Mouse (Mus musculus): ENCODE measurements around the gene Rgs14.

Rgs14 gene

DNA sequence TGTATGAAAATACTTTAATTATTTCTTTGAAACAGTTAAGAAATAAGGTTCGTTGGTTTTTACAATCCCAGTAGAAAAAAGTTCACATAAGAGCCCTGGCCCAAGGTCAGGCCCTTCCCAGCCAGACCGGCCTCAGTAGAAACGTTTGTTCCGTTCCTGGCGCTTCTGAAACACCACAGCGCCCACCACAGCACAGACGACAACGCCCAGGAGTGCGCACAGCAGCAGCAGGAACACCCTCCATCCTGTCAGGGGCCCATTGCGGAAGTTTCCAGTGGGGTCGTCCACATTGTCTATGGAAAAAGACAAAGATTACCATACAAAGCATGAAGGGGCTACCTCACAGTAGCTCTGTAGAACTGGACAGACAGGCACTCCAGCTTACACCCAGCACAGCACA lies 22.8 kb upstream of the Rgs14 start:
- DNase-seq = no peak

DNA sequence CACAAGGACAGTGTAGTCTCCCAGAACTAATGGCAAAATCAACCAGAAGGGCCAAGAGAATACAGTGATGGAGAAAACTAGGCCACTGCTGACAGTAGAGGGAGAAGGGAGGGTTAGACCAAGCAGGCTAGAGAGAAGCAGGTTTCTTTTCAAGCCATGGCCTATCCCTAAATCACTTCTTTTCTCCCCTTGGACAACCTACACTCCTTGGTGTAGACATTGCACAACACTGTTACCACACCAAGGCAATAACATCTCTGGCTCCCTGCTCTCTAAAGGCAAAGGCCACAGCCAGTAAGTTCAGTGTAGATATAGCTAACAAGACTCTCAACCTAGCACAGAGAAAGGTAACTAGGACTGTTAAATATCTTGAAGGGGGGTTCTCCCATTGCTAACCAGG lies 8.4 kb upstream of the Rgs14 start:
- DNase-seq = no peak

DNA sequence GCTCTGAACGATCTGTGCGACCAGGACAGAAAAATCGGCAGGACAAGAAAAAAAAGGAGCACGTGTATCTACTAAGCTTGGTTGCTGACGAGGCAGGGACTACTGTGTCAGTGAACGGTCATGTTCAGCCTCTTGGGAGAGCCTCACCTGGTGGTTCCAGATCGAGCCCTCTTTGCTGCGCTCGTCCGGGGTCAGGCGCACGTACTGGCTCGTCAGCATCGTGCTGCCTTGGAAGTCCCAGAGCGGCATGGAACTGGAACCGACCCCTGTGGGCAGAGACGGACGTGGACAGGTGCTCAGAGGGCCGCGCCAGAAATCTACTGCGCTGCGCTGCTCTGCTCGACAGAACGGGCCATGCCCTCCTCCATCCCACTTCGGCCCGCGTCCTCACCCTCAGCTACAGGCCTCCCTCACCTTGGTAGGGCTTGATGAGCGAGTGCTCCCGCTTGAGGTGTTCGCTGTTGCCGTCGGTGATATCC lies 7.5 kb upstream of the Rgs14 start:
- no peak for DNase-seq

- DNase-seq = peak; percentile 94
Observed at GRCm38 (mm10) chr13:55362453-55363060, 7.0 kb upstream of the Rgs14 start, which contains the start of gene Lman2. Gene Lman2, minus strand, starts transcription at chr13:55362783.

DNA sequence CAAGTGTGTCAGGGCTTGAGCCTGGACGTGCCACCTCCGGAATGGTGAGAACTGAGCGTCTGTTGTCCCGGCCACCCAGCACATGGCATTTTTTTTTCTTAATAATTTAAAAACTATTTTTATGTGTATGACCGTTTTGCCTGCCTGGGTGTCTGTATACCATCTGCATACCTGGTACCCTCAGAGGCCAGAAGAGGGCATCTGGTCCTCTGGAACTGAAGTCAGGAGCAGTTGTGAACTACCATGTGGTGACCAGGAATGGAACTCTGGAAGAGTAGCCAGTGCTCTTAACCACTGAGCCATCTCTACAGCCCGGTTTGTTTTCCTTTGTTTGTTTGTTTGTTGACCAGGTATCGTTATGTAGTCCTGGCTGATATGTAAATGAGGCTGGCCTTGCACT lies 1.1 kb upstream of the Rgs14 start:
- no peak for DNase-seq

GRCm38 (mm10) chr13:55370234-55370633 lies 702 bp downstream of the Rgs14 start:
- no peak for DNase-seq

DNA sequence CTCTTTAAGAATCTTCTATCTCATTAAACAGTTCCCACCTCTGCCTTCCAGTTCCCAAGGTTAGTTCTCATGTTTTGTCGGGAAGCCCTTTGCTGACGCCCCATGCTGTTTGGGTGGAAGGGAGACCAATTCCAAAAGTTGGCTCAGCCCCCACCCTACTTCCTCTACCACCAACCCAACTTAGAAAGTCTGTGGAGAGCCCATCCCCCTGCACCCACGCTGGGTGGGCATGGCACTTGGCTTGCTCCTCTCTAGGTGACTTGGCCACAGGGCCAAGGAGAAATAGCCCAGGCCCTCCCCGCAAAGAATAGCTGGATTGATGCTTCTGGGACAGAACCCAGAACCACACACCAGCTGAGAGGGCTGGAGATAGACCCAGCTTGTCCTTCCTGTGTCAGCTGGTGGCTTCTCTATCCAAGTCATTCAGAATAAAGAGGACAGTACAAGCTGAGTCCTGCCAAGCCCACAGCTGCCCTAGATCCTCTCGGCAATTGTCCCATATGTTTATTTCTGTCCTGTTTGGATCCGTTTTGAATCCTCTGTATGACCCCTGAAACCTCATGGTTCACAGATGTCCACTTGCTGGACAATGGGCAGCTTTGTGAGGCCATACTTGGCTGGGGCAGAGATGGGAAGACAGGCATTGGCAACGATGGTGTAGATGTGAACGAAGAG lies 1.6 kb downstream of the Rgs14 start:
- no peak for DNase-seq

DNA sequence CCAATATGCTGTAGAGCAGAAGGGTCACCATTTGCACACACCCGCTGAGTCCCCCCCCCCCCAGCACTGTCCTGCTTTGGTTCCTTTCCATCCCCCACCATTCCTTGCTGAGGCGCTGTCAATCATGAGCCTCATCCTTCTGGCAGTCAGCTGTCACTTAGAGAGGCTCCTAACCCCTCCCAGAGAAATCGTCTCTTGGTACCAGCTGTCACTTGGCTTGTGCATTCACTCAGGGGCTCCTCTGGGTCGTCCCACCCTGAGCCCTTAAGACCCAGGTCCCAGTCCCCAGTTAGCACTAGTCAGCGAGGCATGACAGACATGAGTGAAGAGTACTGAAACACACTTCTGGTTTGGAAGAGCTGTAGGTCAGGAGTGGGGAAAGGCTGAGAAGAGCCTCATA lies 2.2 kb downstream of the Rgs14 start:
- no peak for DNase-seq

DNA sequence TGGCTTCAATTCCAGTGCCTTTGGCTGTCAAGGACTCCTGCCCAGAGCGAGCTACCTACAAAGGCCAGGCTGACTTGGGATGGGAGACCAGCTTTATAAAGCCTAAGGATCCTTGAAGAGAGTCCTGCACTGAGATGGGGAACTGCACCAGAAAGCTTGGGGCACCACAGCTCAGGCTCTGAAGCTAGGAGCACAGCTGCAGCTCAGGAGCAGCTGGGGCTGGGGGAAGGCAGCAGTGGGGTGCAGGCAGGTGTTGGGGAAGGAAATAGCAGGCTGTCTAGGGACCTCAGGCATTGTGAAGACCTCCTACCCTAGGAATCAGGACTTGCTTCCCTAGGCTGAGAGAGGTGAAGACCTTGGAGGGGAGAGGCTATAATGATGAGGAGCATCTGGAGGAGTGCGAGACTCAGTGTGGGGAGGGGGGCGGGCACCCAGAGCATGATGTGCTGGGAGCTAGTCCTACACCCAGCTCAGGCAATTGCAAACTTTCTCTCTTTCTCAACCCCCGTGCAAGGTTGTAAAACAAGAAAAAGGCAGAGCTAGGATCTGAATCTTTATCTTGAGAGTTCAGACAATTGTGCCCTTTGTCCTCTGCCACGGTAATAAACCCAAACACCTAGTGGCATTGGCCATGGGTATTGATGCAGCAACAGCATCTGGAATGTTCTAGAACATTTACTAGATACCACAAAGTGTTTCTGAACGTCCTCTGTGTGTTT lies 4.8 kb downstream of the Rgs14 start:
- no peak for DNase-seq

DNA sequence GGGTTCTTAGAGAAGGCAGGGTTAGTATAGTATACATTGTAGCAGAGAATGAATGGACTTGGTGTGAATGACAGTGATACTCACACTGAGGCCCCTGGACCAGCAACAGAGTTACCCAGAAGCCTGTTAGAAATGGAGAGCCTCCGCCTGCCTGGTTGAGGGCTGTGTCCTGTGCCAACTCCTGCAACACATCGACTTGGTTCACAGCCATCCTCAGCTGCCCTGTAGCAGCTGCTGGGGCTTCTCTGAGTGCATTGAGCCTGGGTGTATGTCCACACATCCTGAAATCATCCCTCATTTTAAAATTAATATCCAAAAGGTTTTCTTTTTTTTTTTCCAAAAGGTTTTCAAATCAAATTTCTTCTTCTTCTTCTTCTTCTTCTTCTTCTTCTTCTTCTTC lies 6.3 kb downstream of the Rgs14 start:
- DNase-seq = no peak

GRCm38 (mm10) chr13:55378907-55379580 lies 9.5 kb downstream of the Rgs14 start:
- DNase-seq = no peak

DNA sequence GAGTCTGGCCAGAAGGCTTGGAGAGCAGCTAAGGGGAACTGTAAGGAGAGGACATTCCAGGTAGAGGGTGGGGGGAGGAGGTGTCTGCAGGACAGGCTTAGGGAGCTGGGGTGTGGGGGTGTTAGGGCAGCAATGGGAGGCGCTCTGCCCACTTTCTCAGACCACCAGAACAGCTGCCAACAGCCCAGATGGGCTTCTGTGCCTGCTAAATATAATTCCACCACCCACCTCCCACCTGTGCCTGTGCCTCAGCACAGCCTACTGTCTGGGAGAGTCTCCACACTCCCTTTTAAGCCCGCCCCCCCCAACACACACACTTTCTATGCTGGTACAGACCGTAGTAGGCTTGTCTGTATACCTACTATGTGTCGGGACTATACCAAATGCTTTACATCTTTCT lies 12.3 kb downstream of the Rgs14 start:
- DNase-seq = peak; percentile 67

GRCm38 (mm10) chr13:55390644-55391043 lies 21.1 kb downstream of the Rgs14 start:
- DNase-seq = no peak

DNA sequence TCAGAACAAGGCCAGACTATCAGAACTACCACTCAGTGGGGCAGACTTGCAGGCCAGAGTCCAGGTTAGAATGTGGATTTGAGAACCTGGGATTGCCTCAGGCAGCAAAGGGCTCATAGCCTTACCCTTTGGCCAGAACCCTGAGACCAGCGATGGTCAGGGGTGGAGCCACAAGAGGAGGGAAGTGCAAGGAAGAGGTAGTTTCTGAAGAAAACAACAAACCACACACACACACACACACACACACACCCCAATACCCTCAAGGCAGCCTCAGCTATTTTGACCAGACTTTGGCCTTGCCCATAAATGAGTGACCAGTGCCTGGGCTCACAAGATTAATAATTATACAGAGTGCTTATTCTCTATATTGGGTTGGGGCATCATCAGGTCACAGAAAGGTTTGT lies 22.1 kb downstream of the Rgs14 start:
- DNase-seq = no peak

DNA sequence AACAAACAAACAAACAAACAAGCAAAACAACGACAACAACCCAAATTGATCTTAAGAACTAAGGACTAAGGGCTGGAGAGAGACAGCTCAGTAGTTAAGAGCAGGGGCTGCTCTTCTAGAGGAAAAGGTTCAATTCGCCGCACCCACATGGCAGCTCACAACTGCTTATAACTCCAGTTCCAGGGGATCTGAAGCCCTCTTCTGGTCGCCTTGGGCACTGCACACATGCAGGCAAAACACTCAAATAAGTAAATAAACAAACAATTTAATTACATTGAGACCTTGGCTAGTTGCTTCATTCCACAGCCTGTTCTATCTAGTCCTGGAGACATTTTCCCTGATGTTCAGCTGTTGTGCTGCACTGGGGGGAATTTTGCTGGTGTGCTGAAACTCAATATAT lies 23.4 kb downstream of the Rgs14 start:
- no peak for DNase-seq

DNA sequence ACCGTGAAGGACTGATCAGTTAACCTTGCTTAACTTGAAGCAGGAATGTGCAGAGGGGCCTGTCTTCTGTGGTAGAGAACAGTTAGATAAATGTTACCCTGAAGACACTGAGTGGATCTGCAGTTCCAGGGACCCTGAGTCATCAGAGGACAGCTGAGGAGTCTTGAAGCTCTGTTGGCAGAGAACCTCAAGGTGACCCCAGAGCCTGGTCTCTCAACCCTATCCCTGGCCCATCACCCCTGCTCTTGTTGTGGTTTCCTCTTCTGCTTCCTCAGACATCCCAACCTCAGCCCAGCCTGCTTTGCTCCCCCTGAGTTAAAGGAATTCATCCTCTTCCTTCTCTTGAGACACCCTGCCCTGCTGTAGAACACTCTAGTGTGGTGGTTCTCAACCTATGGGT lies 28.6 kb downstream of the Rgs14 start, which contains the start of gene Slc34a1:
Gene Slc34a1 (plus strand): TSS at position 100 of the 400 bp plus-strand sequence.
- no peak for DNase-seq

DNA sequence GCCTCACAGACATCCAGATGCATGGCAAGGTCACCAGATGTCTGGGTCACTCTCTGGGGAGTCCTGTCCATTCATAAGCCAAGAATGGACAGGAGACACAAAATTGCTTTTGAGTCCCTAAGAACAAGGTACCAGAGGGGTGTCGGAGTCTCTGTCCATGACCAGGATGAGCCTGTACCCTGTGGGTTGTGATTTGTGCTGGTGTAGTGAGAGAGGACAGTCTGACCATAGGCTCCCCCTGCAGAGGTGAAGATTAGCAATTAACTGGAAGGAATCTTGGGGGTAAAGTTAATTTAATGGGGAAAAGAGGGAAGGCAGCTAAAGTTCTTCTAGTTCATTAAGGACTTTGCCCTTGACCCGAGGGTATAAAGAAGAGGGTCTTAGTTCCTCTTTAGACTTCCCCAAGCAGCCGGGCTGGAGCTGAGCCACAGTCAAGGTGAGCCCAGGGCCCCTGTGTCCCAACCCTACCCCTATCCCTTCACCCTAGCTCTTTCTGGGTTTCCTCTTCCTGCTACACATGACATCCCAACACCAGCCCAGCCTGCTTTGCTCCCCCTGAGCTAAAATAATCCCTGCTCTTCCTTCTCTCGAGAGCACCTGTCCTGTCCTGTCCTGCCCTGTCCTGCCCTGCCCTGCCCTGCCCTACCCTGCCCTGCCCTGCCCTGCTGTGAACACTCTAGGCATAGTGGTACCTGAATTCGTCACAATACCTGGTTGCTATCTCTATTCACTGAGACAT lies 29.9 kb downstream of the Rgs14 start:
- DNase-seq = no peak

GRCm38 (mm10) chr13:55400039-55400346 lies 30.5 kb downstream of the Rgs14 start:
- DNase-seq = no peak

DNA sequence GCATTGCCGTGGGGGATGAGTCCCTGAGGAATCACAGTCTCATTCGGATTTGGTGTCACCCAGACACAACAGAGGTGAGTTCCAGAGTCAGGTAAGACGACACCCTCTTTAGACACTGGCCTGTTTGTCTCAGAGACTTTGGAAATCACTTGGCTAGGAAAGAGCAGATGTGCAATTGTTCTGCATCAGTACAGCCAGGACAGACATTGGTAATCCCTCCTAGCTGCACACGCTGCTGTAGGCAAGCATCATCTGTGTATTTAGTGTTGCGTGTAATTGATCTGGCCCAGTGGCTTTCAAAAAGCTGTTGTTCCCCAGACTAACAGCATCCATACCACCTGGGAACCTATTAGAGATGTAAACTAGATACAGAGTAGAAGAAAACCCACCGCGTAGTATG lies 33.7 kb downstream of the Rgs14 start:
- DNase-seq = no peak

DNA sequence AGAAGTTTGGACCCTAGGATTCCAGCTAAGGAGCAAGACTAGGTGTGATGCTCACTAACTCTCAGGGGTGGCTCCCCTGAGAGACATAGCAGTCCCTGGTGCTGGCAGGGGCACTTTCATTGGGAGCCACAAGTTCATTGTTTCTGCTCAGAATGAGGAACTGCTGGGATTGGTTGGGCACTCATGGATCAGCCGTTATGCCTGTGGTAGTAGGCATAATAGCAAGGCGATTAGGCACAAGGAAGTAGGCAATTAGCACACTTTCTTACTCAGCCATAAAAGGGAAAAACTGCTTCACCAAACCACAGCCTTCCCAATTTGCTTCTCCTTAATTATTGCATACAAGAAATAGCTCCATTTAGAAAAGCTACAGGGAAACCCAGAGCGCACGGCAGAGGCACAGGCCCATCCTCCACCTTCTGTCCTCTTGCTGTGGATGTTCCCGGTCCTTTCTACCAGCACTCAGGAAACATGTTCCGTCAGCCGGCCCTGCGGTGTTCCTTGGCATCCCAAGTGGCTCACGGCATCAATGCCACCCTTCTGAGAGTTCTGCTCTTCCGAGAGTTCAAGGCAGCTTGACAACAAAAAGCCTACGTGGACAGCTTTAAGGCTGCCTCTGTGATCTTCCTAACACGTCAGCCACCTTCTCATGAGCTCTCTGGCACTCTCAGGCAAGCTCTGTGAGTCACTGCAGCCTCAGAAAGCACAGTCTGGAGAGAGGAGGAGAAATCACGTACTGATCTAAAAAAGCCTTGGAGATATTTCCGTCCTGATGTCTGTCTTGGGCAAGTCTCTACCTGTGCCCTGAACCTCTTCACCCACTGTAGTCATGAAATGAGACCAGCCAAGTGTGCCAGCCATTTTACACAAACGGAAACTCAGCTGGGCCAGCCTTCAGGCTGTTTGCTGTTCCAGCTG lies 34.7 kb downstream of the Rgs14 start:
- DNase-seq = no peak

DNA sequence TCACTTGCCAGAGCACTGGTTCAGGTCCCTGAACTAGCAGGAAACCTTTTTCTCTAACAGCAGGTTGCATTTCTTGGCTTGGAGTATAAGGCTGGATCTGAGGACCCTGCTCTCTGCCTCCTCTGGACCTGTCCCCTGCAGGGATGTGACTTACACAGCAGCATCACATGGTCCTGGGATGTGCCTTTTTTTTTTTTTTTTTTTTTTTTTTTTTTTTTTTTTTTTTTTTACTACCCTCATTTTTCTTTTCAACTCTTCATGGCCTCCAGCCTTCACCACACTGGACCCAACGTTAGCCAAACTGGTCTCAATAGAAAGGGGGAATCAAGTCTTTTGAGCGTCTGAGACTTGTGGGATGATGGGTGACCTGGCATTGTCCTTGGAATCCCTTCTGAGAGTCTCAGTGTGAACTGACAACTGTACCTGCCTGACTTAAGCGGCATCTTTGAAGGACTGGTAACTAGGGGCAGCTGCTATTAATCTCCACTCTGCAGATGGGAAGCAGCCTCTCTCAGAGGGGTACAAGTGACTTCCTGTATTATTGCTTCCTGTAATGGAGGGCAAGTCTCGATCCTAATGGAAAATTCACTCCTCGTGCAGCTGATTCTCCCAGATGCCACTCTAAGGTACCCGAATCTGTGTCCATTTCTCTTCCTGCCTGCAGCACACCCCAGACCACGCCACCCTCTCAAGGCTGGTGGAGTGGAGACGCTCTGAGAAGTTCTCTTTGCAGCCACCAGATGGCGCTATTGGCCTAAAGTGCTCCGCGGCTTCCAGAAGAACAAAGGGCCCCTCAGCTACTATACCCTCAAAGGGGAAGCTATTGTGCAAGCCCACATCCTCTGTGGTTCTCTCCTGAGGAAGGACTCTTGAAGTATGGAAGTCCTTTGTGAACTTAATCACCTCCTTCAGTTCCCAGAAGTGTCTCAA lies 35.6 kb downstream of the Rgs14 start:
- DNase-seq = peak; percentile 82

Data from right cerebral cortex, postnatal 14 days (tissue).